Mouse (Mus musculus) layer of hippocampus, postnatal 14 days (tissue): ENCODE measurements at regions not wholly inside any gene's neighbourhood (a gene's known extent, or its start where the extent isn't known, plus 50 kb on each side); places are given as distances from the start of the nearest gene placed in this dataset.

Source experiments
- DNase-seq, 2 experiments: peaks; one replicate each; pipeline ENCODE4 v3.0.0; 2021 to 2022; ENCODE audit warnings: low spot score in 2 of 2, mixed read lengths in 1 of 2

- DNase-seq: no peak
Observed at GRCm38 (mm10) chr15:41154551-41155151, 1020.5 kb downstream of the 9330182O14Rik start.

- peak in 1 of 2 experiments; percentile 20 for DNase-seq
Observed at GRCm38 (mm10) chr15:41155169-41155638, 1021.0 kb downstream of the 9330182O14Rik start.

- no peak for DNase-seq
Observed at GRCm38 (mm10) chr15:41157802-41158201, 1023.6 kb downstream of the 9330182O14Rik start.

- DNase-seq: peak; percentile 19 to 66
Observed at GRCm38 (mm10) chr15:41162268-41162667, 1028.1 kb downstream of the 9330182O14Rik start.

GRCm38 (mm10) chr15:41162793-41163192 is 1028.6 kb downstream of the 9330182O14Rik start:
- peak; percentile 48 to 70 for DNase-seq

- DNase-seq: peak in 1 of 2 experiments; percentile 78
Observed at GRCm38 (mm10) chr15:41163643-41164358, 1029.6 kb downstream of the 9330182O14Rik start.

GRCm38 (mm10) chr15:41165534-41165933 is 1031.4 kb downstream of the 9330182O14Rik start:
- DNase-seq: no peak

GRCm38 (mm10) chr15:41190792-41191191 is 1056.6 kb downstream of the 9330182O14Rik start:
- no peak for DNase-seq

GRCm38 (mm10) chr15:41193240-41193639 is 1059.1 kb downstream of the 9330182O14Rik start:
- DNase-seq: peak; percentile 49 to 87

- DNase-seq: no peak
Observed at GRCm38 (mm10) chr15:41223801-41224200, 1089.6 kb downstream of the 9330182O14Rik start.

- DNase-seq: peak; percentile 7 to 65
Observed at GRCm38 (mm10) chr15:41232406-41233060, 1098.4 kb downstream of the 9330182O14Rik start.
